Mouse (Mus musculus) thymus, postnatal 4 days (tissue): ENCODE measurements around the gene Oprd1.

Source experiments
- DNase-seq: peaks from one replicate; pipeline ENCODE4 v3.0.0; 2021

The Oprd1 gene

GRCm38 (mm10) chr4:132078296-132078714 lies 66.0 kb downstream of the Oprd1 start:
- DNase-seq: no peak

DNA sequence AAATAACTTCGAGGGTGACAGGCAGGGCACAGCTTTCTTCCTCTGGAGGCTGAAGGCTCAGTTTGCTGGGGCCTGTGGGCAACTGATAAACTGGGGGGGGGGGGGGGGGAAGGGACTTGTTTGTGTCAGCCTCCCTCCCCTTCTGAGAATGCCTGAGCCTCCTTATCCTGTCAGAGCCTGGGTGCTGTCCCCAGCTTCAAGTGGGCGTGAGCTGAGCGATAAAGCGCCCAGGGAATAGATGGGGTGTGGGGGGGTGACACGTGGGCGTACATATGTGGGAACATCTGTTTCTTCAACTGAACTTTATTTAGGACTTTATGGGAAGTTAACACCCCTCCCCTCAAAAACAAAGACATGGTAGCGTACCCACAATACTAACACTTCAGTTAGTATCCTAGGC lies 66.8 kb downstream of the Oprd1 start:
- no peak for DNase-seq

- DNase-seq: peak; percentile 51
Measured at GRCm38 (mm10) chr4:132076480-132077405, 67.5 kb downstream of the Oprd1 start.

- no peak for DNase-seq
Measured at GRCm38 (mm10) chr4:132075796-132076195, 68.5 kb downstream of the Oprd1 start.

DNA sequence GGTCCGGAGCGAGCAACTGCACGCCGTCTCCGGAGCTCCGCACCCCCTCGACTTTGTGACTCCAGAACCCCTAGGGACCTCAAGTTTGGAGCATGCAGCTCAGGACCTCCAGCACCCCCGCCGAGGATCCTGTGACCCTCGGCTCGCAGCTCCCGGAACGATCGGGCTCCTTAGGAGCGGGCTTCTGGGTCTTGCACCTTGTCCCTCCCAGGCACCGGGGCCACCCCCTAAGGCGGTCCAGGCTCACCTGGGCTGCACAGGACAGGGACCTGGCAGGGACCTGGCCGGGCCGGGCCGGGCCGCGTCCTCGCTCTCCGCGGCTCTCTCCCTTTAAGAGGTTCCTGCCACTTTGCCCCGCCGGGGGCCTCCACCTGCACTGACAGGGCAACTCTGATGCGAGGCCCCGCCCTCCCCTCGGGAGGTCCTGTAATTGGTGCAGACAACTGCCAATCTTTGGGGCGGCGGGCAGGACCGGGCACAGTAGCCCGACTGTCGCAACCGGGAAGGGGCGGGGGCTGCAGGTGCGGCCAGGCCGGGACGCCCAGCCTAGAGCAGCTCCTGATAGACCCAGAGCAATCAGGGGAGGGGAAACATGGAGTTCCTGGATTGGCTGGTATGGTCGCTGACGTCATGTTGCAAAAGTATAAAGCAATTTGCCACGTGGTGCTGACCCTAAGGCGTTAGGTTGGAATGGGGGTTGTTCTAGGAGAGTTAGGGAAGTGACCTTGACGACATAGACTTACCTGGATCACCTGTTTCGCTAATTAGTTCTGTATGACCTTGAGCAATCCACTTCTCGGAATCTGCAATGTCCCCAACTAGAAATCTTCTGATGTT lies 69.1 kb downstream of the Oprd1 start, which contains the start of gene Epb41:
Gene Epb41, minus strand, starts transcription at position 389 of the 837 bp plus-strand sequence.
- DNase-seq: peak; percentile 99

GRCm38 (mm10) chr4:132074077-132074932 lies 70.0 kb downstream of the Oprd1 start, which contains the start of gene Gm10300:
Gene Gm10300, plus strand, starts transcription at chr4:132074697.
- peak; percentile 72 for DNase-seq

DNA sequence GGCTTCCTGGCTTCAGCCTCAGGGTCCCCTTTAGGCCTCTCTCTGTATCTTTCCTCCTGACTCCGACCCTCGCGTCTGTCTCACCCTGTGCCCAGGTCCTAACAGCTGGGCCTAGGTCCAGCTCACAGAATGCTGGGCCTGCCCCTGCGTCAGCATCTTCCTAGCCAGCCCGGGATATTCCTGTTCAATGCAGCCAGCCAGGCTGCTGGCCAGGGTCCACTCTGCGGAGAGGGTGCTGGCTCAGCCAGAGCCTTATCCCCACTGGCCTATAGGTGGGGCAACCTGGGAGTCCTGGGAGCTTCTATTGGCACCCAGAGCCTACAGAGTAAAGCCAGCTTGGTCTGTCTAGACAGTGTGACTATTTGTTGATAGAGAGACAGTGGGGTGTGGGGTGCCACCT lies 71.3 kb downstream of the Oprd1 start:
- DNase-seq: no peak

DNA sequence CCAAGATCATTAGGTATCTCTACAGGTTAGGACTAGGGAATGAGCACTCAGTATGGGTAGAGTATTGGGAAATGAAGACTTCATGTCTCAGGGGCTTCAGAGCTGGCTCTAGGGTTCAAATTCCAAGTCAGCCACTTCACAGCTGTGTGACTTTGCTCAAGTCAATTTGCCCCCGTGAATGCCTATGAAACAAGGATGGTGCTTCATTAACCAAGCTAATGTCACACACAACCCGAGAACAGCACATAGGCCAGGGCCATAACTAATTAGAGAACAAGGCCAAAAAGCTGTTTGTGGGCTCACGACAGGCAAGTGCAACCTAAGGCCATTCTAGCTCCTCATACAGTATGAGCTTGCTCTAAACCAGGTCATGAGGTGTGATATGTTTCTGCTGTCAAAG lies 72.1 kb downstream of the Oprd1 start:
- DNase-seq: no peak

DNA sequence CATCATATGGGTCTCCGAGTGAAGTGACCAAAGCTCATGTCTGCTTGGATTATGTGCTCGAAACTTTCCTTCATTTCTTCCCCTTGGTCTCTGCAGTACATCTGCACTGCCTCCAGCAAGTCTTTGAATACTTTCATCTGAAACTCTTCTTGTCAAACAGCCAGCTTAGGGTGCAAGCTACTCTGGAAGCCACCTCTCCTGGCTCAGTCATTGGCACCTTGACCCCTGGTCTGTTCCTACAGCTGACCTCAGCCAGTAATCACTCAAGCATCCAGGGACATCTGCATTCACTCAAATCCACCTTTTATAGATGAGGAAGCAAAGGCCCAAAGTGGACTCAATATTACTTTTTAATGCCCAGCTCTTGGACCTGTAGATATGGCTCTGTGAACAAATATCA lies 72.6 kb downstream of the Oprd1 start:
- no peak for DNase-seq

DNA sequence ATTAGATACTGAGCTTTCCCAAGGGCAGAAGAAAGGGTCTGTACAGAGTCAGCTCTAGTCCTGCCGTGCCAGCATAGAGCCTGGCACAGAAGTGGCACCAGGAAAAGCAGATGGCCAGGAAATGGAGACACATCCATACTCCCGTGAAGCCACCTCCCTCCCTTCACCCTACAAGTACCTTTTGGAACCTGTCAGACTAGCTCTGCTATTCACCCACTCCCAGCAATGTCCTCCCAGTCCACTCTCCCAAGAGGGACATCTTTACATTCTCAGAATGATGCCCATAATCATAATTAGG lies 76.4 kb downstream of the Oprd1 start:
- no peak for DNase-seq

GRCm38 (mm10) chr4:132067112-132067937 lies 77.0 kb downstream of the Oprd1 start:
- no peak for DNase-seq

DNA sequence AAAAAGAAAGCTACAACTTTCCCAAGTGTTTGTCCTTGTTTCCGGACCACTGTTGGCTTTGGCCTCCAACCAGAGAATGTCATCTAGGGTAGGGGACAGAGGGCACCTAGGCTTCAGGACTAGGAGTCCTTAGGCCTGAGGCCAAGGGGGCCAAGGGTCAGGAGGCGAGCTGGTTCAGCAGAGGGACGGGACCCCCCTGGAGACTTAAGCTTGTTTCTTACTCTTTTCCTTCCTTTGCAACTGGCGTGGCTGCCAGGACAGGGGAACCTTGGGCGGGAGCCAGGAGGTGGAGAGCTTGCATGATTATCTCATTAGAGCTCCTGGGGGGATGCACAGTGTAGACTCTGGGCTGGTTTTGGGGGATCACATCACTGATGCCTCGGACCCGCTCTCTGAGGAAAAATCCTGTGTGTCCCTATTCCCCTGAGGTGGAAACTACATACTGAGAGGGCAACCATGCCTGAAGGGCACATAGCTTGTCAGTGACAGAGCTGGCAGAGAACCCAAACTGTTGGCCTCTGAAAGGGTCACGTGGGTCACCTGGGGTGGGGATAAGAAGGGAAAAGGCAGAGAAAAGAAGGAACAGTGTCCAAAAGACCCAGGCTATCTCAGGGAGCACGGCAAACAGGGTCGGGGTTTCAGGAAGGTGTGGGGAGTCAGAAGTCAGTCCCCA lies 78.0 kb downstream of the Oprd1 start:
- no peak for DNase-seq

- DNase-seq: no peak
Measured at GRCm38 (mm10) chr4:132065578-132065977, 78.7 kb downstream of the Oprd1 start.

DNA sequence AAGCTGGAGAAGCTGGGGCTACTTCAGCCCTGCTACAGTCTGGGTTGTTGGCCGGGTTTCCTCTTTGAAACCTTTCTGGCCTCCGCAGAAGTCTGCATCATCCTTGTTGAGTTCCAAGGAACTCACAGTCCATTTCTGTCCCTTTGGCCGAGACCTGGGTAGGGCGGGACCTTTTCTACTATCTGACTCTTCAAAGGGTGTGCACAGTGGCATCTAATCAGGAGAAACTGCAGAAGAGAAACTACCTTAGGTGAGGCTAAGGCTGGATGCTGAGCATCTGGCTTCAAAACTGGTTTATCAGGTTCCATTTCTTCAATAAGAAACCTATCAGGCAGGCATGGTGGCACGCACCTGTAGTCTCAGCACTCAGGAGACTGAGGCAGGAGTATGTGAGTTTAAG lies 79.7 kb downstream of the Oprd1 start:
- no peak for DNase-seq

GRCm38 (mm10) chr4:132062934-132063884 lies 81.1 kb downstream of the Oprd1 start:
- no peak for DNase-seq

- DNase-seq: no peak
Measured at GRCm38 (mm10) chr4:132062289-132062688, 82.0 kb downstream of the Oprd1 start.
